Mouse (Mus musculus): ENCODE results near the gene Sema3d. TPM values are rescaled to one million over a fixed set of nuclear protein-coding genes. Genes with fewer than 3 reads are reported as not detected.

Sema3d gene
- 2.8 and 3.6 TPM in 2 replicates for polyA plus RNA-seq (2015; fragmentation: Nextera tagmentation; extraction: Ambion mirVana)

GRCm38 (mm10) chr5:12383133-12383959, at the start of gene Sema3d:
Gene Sema3d (plus strand): TSS chr5:12383385.

